Mouse (Mus musculus) 3T3-L1 (cell line): ENCODE measurements around the gene Vdac1.
"Not testable (repeated sequence)": the region's sequence is repeated elsewhere in the genome, so short reads cannot be mapped to it uniquely, and the experiment has no call there.

Source experiments
- DNase-seq: peaks from one replicate; pipeline ENCODE4 v3.0.0-alpha.2; 2015; ENCODE audit warnings: low read depth, low spot score

Vdac1 gene

GRCm38 (mm10) chr11:52370538-52370937 is 9.9 kb downstream of the Vdac1 start:
- peak; percentile 76 for DNase-seq

- no peak for DNase-seq
These were observed 13.2 kb downstream of the Vdac1 start for GRCm38 (mm10) chr11:52373841-52374240.

- peak; percentile 62 for DNase-seq
These were observed 13.7 kb downstream of the Vdac1 start for GRCm38 (mm10) chr11:52374340-52374739.

DNA sequence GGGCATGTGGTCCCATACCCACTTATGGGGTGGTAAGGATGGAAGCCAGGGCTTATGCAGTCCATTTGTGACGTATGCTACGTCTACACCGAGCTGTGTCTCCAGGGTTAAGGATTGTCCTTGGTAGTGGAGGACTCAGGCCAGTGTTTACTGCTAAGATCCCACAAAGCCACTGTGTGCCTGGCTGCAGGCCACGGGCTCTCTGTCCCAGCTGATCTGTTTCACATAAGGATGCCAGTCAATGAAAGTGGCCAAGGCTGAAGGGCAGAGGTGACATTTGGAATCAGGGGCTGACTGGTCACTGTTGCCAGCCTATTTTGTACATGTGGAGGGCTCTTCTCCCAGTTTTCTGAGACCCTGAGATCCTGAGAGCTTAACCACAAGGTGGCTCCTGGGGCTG is 16.9 kb downstream of the Vdac1 start:
- no peak for DNase-seq

DNA sequence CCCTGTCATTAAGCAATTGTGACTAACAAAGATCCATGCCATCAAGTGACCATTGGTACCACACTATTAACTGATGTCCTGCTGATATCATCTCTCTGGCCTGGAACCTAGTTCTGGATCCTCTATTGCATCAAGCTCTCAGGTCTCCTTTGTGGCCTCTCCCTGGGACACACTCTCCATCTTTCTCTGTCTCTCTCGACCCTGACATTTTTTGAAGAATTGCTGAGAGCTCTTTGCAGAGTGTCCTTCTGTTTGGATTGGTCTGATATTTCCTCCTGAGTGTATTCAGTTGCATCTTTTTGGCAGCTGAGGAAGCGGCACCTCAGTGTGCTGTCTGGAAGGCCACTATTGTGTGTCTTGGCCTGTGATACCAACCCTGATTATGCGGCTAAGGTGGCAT is 18.6 kb downstream of the Vdac1 start:
- no peak for DNase-seq

- no peak for DNase-seq
These were observed 23.1 kb downstream of the Vdac1 start for GRCm38 (mm10) chr11:52383741-52384140.

DNA sequence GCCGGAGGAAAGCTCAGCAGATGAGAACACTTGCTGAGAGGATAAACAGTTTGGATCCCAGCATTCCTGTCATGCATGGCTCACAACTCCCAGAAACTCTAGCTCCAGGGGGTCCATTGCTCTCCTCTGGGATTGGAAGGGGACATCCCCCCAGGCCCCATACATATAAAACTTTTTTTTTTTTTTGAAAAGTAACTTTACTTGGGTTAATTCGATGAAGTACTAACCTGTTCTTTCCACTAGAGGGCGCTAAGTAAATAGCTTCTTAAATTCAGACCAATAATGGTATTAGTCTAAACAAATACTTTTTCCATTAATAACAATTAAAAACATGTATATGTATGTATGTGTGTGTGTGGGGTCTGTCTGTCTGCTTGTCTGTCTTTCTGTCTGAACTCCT is 24.0 kb downstream of the Vdac1 start:
- peak; percentile 38 for DNase-seq

GRCm38 (mm10) chr11:52386892-52387291 is 26.2 kb downstream of the Vdac1 start:
- DNase-seq, result no peak

GRCm38 (mm10) chr11:52388150-52388549 is 27.5 kb downstream of the Vdac1 start:
- DNase-seq, result no peak

GRCm38 (mm10) chr11:52388979-52389378 is 28.3 kb downstream of the Vdac1 start:
- not testable (repeated sequence) for DNase-seq

DNA sequence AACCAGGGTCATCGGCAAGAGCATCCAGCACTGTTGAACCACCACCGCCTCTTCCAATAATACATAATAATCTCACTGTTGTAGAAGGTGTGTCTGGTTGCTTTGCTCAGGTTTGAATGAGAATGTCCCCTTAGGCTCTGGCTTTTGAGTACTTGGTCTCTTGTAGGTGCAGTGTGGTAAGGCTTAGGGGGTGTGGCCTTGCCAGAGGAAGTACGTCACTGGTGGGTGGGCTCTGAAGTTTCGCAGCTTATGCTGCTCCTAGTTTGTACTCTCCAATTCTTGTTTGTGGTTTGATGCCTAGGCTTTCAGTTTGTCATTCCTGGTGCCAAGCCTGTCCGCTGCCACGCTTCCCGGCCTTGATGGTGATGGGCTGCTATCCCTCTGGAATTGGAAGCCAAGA is 29.3 kb downstream of the Vdac1 start:
- no peak for DNase-seq

GRCm38 (mm10) chr11:52394494-52394893 is 33.8 kb downstream of the Vdac1 start:
- DNase-seq, result no peak

- DNase-seq, result peak; percentile 53
These were observed 34.7 kb downstream of the Vdac1 start for GRCm38 (mm10) chr11:52395343-52395742.

- peak; percentile 96 for DNase-seq
These were observed 35.4 kb downstream of the Vdac1 start, which contains the start of gene 9530068E07Rik for GRCm38 (mm10) chr11:52395940-52396596. TSS of gene 9530068E07Rik (plus strand) at chr11:52396428.

GRCm38 (mm10) chr11:52396597-52397188 is 36.0 kb downstream of the Vdac1 start:
- DNase-seq, result peak; percentile 55

- DNase-seq, result peak; percentile 54
These were observed 36.8 kb downstream of the Vdac1 start for GRCm38 (mm10) chr11:52397385-52397987.

GRCm38 (mm10) chr11:52401476-52401875 is 40.8 kb downstream of the Vdac1 start:
- no peak for DNase-seq

DNA sequence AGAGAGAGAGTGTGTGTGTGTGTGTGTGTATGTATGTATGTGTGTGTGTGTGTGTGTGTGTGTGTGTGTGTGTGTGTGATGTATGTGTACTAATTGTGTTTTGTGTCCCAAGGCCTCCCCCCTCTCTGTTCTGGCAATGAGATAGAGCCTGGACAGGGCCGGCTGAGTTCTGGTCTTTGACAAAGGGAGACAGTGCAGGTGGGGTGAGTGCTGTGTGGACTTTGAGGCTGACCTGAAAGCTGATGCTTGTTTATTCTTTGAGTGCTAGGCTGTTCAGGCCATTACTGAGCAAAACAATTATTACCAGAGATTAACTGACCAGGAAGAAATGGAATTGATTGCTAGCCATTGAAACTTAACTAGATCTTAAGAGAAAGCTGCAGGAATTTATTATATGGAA is 41.9 kb downstream of the Vdac1 start:
- no peak for DNase-seq

DNA sequence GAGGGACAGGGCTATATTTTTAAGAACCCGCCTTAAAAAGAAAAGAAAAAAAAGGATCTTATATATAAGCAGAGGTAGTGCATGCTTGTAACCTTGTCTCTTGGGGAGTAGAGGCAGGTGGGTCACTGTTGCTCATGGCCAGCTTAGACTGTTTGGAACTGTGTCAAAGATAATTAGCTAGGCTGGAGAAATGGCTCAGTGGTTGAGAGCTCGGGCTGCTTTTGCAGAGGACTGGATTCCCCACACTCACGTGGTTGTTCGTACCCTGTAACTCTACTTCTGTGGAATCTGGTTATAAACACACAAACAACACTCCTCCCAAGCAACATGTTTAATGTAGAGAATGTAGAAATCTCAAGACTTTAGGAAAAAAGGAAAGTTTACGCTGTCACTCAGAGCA is 43.5 kb downstream of the Vdac1 start:
- DNase-seq, result no peak

DNA sequence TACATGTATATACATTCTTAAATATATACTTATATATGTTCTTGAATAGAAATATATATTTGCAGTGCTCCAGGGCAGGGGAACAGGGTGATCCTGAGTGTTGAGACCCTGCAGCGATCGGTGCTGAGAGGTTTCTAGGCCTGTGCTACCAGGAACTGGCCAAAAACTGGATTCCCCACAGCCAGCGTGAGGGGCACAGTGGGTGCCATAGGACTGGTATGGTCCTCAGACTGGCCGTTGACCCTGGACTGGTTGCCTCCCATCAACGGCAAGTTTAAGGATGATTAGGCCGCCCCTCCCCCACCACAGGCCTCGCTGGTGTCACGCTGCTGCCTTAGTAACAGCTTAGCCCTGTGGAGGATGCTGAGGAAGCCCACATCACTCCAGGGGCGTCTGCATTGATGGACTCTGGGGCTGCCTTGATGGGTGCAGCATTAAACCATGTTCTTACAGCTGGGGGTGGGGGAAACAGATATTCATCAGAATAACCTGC is 44.6 kb downstream of the Vdac1 start:
- no peak for DNase-seq

GRCm38 (mm10) chr11:52409316-52409715 is 48.7 kb downstream of the Vdac1 start:
- no peak for DNase-seq

- DNase-seq, result peak; percentile 7
These were observed 57.7 kb downstream of the Vdac1 start for GRCm38 (mm10) chr11:52418358-52418757.

DNA sequence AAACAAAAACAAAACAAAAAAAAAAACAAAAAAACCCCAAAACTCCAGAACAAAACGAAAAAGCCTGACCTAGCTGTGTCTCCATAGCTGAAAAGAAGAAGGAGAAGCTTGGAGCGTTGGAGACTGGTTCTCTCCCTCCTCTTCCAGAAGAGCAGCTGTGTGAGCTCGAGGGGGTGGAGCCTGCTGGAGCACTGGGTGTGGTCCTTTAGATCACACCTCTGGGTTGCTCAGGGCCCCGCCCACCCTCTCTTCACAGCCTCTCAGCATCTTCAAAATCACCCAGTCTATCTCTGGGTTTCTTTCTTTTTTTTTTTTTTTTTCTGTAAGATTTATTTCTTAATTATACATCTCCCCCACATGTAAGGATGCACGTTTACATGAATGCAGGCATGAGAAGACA is 58.6 kb downstream of the Vdac1 start:
- no peak for DNase-seq
